Mouse (Mus musculus) heart, adult 2 months (tissue): ENCODE measurements at regions not wholly inside any gene's neighbourhood (a gene's known extent, or its start where the extent isn't known, plus 50 kb on each side); places are given as distances from the start of the nearest gene placed in this dataset.
"Not testable (repeated sequence)": the region's sequence is repeated elsewhere in the genome, so short reads cannot be mapped to it uniquely, and the experiment has no call there.

Source experiments
- DNase-seq, 2 experiments: peaks; one replicate each; pipeline ENCODE4 v3.0.0; 2021
- H3K27ac ChIP-seq: fragments of 200-600 bp; 2 replicates; pipeline ENCODE4 v1.8.1; 2022
- H3K27me3 ChIP-seq: fragments of 200-500 bp; 2 replicates; pipeline ENCODE4 v1.6.1; 2012; ENCODE audit warnings: mild to moderate bottlenecking, low read length, inconsistent platforms, mixed read lengths; ENCODE audit not compliant: control insufficient read depth, insufficient read depth
- H3K36me3 ChIP-seq: fragments of 200-500 bp; 2 replicates; pipeline ENCODE4 v1.6.1; 2012; ENCODE audit warnings: low read length, inconsistent platforms; ENCODE audit not compliant: control insufficient read depth, insufficient read depth
- H3K4me1 ChIP-seq: fragments of 200-500 bp; 2 replicates; pipeline ENCODE4 v1.6.1; 2011; ENCODE audit warnings: low read length; ENCODE audit not compliant: control insufficient read depth, insufficient read depth
- H3K4me3 ChIP-seq: fragments of 200-600 bp; 2 replicates; pipeline ENCODE4 v1.8.1; 2022
- H3K79me2 ChIP-seq: fragments of 200-500 bp; replicated peaks from 2 replicates; pipeline ENCODE4 v1.6.1; 2012; ENCODE audit warnings: mild to moderate bottlenecking, inconsistent platforms, low read length, moderate library complexity, mixed read lengths; ENCODE audit not compliant: control insufficient read depth, insufficient read depth
- H3K9ac ChIP-seq: fragments of 200-500 bp; 2 replicates; pipeline ENCODE4 v1.6.1; 2012; ENCODE audit warnings: low read depth, mild to moderate bottlenecking, control low read depth, inconsistent platforms, low read length, mixed read lengths
- CTCF ChIP-seq: fragments of 200-600 bp; IDR thresholded peaks from 2 replicates; pipeline ENCODE4 v1.8.1; 2022; ENCODE audit warnings: antibody characterized with exemption, mild to moderate bottlenecking, moderate library complexity
- EP300 ChIP-seq: fragments of 200-500 bp; IDR thresholded peaks from 2 replicates; pipeline ENCODE4 v1.6.1; 2011; ENCODE audit warnings: low read depth, low read length, control low read depth; ENCODE audit not compliant: insufficient read depth
- POLR2A ChIP-seq: fragments of 200-500 bp; IDR thresholded peaks from 2 replicates; pipeline ENCODE4 v1.6.1; 2011; ENCODE audit warnings: mild to moderate bottlenecking, low read depth, low read length, control low read depth; ENCODE audit not compliant: insufficient read depth
- WGBS: fragments of 180-500 bp; shearing (Covaris S2); methylation state at CpG from one replicate; pipeline ENCODE4 v1.1.7; 2018; 5-methylcytosine and 5-hydroxymethylcytosine counted together
- intact Hi-C: fragments of 180-260 bp; cut with DNase I; formaldehyde crosslinking; loops from one replicate; pipeline ENCODE4 v1.15.1; 2025

DNA sequence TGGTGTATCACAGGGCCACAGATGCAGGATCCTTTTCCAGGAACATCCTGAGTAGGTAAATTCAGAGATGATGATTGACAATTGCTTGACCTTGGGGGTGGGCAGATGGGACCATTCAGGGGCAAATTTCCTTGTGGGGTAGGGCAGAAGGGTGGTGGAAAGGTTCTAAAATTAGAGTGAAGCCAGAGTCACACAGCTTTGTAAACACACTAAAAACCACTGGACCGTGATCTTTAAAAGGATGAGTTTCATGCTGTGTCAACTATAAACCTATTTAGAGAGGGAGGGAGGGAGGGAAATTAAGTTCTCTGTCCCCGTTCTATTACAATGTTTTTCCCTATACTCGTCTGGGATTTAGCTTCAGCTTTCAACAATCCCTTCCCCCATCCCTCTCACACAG is 286.7 kb downstream of the Gadd45g start:
- Histone ChIP-seq H3K4me1 (no peaks in the 10 kb centered on the region), H3K27me3 (no peaks in the 10 kb centered on the region), H3K27ac (no peak overlapping the region), H3K79me2 (no peaks in the 10 kb centered on the region), H3K4me3 (no peak overlapping the region), H3K36me3 (no peaks in the 10 kb centered on the region), H3K9ac (no peak overlapping the region)
- no peak for DNase-seq
- 82% methylated on average over 3 of the region's 3 CpGs for WGBS
- TF ChIP-seq CTCF (no peak), EP300 (no peak), POLR2A (no peak)
- intact Hi-C loops, result no loop called here

- no peaks in the 10 kb centered on the region for H3K79me2 ChIP-seq
- H3K4me1 ChIP-seq, result no peaks in the 10 kb centered on the region
- intact Hi-C loops, result no loop called here
- TF ChIP-seq CTCF (no peak), POLR2A (no peak)
- no peak overlapping the region for H3K9ac ChIP-seq
- no peaks in the 10 kb centered on the region for H3K36me3 ChIP-seq
- no peaks in the 10 kb centered on the region for H3K27me3 ChIP-seq
- 80% methylated on average over 6 of the region's 6 CpGs for WGBS
- no peak overlapping the region for H3K4me3 ChIP-seq
- no peak overlapping the region for H3K27ac ChIP-seq
- DNase-seq, result no peak
These were observed 292.0 kb downstream of the Gadd45g start for GRCm38 (mm10) chr13:52138331-52138945.

DNA sequence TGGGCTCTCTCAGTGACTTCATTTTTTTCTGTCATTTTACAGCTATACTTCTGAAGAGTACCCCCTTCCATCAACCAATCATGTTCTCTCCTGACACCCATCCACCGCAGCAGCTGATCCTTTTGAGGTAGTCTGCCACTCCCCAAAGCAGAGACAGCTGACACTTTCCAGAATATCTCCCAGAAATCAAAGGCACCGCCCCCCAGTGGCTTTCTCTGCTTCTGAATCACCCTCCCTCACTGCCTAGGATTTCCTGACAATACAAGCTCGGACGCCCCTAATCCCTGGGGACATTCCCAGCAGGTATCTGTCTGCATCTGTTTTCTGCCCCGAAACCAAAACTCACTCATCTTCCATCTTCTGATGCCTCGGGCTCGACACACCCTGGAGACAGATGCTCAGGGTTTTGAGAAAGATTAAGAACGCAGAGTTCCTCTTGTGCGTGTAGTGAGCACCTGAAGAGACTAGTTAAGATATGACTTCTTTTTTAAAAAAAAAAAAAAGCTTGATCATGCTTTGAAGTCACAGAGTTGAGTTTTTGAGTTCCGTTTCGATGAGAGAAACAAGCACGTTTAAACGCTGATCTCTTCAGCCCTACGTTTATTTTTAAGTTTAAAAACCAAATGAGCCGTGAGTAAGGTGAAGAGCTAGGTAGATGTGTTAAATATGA is 292.8 kb downstream of the Gadd45g start:
- Histone ChIP-seq H3K9ac (no peak overlapping the region), H3K36me3 (no peaks in the 10 kb centered on the region), H3K79me2 (no peaks in the 10 kb centered on the region), H3K4me1 (no peaks in the 10 kb centered on the region), H3K4me3 (no peak overlapping the region), H3K27me3 (no peaks in the 10 kb centered on the region), H3K27ac (no peak overlapping the region)
- 52% methylated on average over 15 of the region's 15 CpGs for WGBS
- intact Hi-C loops, result no loop called here
- TF ChIP-seq CTCF, result no peak
- no peak for TF ChIP-seq POLR2A
- TF ChIP-seq EP300, result no peak
- DNase-seq, result no peak

- Histone ChIP-seq H3K79me2 (no peaks in the 10 kb centered on the region), H3K4me3 (no peak overlapping the region), H3K27me3 (no peaks in the 10 kb centered on the region), H3K36me3 (no peaks in the 10 kb centered on the region), H3K4me1 (no peaks in the 10 kb centered on the region), H3K9ac (no peak overlapping the region), H3K27ac (no peak overlapping the region)
- WGBS, result 71% methylated on average over 6 of the region's 6 CpGs
- no peak for DNase-seq
- TF ChIP-seq EP300, result no peak
- no peak for TF ChIP-seq POLR2A
- TF ChIP-seq CTCF, result no peak
- intact Hi-C loops, result no loop called here
These were observed 293.7 kb downstream of the Gadd45g start for GRCm38 (mm10) chr13:52140221-52140620.

GRCm38 (mm10) chr13:52144066-52144465 is 297.6 kb downstream of the Gadd45g start:
- H3K27me3 ChIP-seq, DNase-seq: not testable (repeated sequence)
- WGBS, result 57% methylated on average over 1 of the region's 1 CpGs

GRCm38 (mm10) chr13:52145926-52146325 is 299.4 kb downstream of the Gadd45g start:
- H3K9ac ChIP-seq, result no peak overlapping the region
- WGBS, result 86% methylated on average over 5 of the region's 5 CpGs
- intact Hi-C loops, result no loop called here

More at GRCm38 (mm10) chr13:52144066-52144465, 297.6 kb downstream of the Gadd45g start:
- H3K4me1 ChIP-seq, H3K36me3 ChIP-seq, H3K27ac ChIP-seq, H3K4me3 ChIP-seq, H3K79me2 ChIP-seq, H3K9ac ChIP-seq, intact Hi-C loops: not testable (repeated sequence)

More at GRCm38 (mm10) chr13:52145926-52146325, 299.4 kb downstream of the Gadd45g start:
- Histone ChIP-seq H3K79me2 (no peaks in the 10 kb centered on the region), H3K4me1 (no peaks in the 10 kb centered on the region), H3K36me3 (no peaks in the 10 kb centered on the region), H3K27ac (no peak overlapping the region), H3K27me3 (no peaks in the 10 kb centered on the region), H3K4me3 (no peak overlapping the region)
- TF ChIP-seq POLR2A, result no peak
- no peak for TF ChIP-seq CTCF
- no peak for TF ChIP-seq EP300
- no peak for DNase-seq
